Mouse (Mus musculus) heart, embryonic 16.5 days (tissue): ENCODE data around the gene Agpat3. TPM values are rescaled to one million over a fixed set of nuclear protein-coding genes. Genes with fewer than 3 reads are reported as not detected.

Experiments used
- ATAC-seq: fragments of 200-750 bp; cut with Nextera tagmentation; replicated peaks from 2 replicates; pipeline ENCODE4 v1.8.0; 2017; ENCODE audit warnings: moderate number of reproducible peaks; ENCODE audit not compliant: insufficient read depth, low FRiP score; ENCODE audit errors: extremely low read depth
- H3K27ac ChIP-seq: fragments of 300-500 bp; sonication (generic); 2 replicates; pipeline ENCODE4 v1.5.1; 2014; ENCODE audit warnings: mild to moderate bottlenecking, low read length, control low read depth, moderate library complexity
- H3K27me3 ChIP-seq: fragments of 300-500 bp; sonication (generic); 2 replicates; pipeline ENCODE4 v1.6.1; 2014; ENCODE audit warnings: low read length, mixed read lengths; ENCODE audit not compliant: control insufficient read depth, insufficient read depth
- H3K36me3 ChIP-seq: fragments of 300-500 bp; sonication (generic); 2 replicates; pipeline ENCODE4 v1.6.1; 2014; ENCODE audit not compliant: control insufficient read depth, insufficient read depth
- H3K4me1 ChIP-seq: fragments of 300-500 bp; sonication (generic); 2 replicates; pipeline ENCODE4 v1.6.1; 2014; ENCODE audit warnings: low read length, mixed read lengths; ENCODE audit not compliant: control insufficient read depth, insufficient read depth
- H3K4me2 ChIP-seq: fragments of 300-500 bp; sonication (generic); 2 replicates; pipeline ENCODE4 v1.6.1; 2014; ENCODE audit warnings: low read depth, mild to moderate bottlenecking, control low read depth, low read length
- H3K4me3 ChIP-seq: fragments of 300-500 bp; sonication (generic); 2 replicates; pipeline ENCODE4 v1.5.1; 2014; ENCODE audit warnings: mild to moderate bottlenecking, control low read depth, low read length
- H3K9ac ChIP-seq: fragments of 300-500 bp; sonication (generic); 2 replicates; pipeline ENCODE4 v1.6.1; 2014; ENCODE audit warnings: low read length, control low read depth
- H3K9me3 ChIP-seq: fragments of 300-500 bp; sonication (generic); replicated peaks from 2 replicates; pipeline ENCODE4 v1.6.1; 2016; ENCODE audit warnings: low read length; ENCODE audit not compliant: control insufficient read depth
- WGBS: fragments of 180-500 bp; shearing (Covaris S2); extraction: QIAGEN DNeasy Blood & Tissue Kit; methylation state at CpG from one replicate; pipeline ENCODE4 v1.1.7; 2014; 5-methylcytosine and 5-hydroxymethylcytosine counted together
- polyA plus RNA-seq: library from polyadenylated mRNA; unstranded; fragments of >200 nt; fragmentation: Nextera tagmentation; extraction: Ambion mirVana; gene quantifications from 2 replicates; pipeline ENCODE4 v1.2.1, GENCODE M21; 2015

Gene Agpat3
- polyA plus RNA-seq, 1 experiment from 2014 or later = 56.6 TPM

DNA sequence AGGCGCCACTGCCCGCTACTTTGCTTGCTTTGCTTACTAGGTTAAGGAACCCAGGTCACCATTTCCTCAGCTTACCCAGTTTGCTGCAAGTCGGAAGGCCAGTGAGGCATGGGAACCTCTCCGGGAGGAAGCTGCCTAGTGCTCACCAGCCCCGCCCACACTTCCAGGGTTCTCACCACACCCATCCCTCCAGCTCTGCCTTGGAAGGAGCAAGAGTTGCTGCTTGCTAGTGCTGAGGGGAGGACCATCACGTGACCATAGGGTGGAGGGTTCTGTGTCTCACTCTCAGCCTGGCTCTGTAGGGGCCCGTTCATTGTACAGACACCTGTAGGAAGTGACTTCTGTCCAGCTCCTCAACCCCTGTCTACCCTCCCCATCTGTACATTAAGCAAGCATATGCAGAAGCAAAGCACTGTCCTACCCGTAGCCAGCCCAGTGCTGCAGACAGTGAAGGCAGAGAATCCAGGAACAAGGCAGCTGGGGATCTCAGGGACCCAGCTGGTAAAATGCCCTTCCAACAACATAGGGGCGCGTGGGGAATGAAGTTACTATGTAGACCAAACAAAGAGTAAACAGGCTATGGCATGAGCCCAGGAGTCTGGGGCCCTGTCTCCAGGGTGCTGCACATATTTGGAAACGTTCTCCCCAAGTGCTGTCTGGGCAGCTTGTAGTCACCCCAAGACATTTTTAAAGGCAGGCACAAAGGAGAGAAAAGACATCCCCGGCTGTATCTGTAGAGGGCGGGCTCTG lies 40.2 kb downstream of the Agpat3 start:
- Histone ChIP-seq H3K36me3 (no peaks in the 10 kb centered on the region), H3K9ac (no peak overlapping the region), H3K27ac (no peak overlapping the region), H3K4me1 (peaks cover 26% of the 10 kb centered on the region), H3K9me3 (no peaks in the 10 kb centered on the region), H3K27me3 (no peaks in the 10 kb centered on the region), H3K4me3 (no peak overlapping the region), H3K4me2 (no peak overlapping the region)
- WGBS = 69% methylated on average over 13 of the region's 13 CpGs
- no peak for ATAC-seq

DNA sequence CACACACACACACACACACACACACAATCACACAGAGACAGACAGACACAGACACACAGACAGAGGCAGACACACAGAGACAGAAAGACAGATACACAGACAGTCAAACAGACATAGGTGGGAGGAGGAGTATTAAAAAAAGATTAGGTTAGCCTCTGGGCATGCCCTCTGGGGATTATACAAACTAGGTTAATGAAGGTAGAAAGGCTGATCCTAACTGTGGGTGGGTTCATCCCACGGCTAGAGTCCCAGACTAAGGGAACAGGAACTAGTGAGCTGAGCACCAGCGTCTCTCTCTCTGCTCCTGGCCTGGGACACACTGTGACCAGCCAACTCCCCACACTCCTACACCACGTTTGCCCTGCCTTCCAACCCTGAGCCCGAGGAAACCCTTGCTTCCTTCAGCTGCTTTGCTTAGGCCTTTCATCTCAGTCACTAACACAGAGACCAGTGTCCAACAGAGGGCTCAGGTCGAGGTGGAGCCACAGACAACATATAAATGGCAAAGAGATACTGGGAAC lies 41.5 kb downstream of the Agpat3 start:
- Histone ChIP-seq H3K9ac (no peak overlapping the region), H3K27me3 (no peaks in the 10 kb centered on the region), H3K4me3 (no peak overlapping the region), H3K4me2 (no peak overlapping the region), H3K27ac (no peak overlapping the region), H3K36me3 (no peaks in the 10 kb centered on the region), H3K9me3 (no peaks in the 10 kb centered on the region), H3K4me1 (peaks cover 15% of the 10 kb centered on the region)
- WGBS = 44% methylated on average over 5 of the region's 5 CpGs
- no peak for ATAC-seq

DNA sequence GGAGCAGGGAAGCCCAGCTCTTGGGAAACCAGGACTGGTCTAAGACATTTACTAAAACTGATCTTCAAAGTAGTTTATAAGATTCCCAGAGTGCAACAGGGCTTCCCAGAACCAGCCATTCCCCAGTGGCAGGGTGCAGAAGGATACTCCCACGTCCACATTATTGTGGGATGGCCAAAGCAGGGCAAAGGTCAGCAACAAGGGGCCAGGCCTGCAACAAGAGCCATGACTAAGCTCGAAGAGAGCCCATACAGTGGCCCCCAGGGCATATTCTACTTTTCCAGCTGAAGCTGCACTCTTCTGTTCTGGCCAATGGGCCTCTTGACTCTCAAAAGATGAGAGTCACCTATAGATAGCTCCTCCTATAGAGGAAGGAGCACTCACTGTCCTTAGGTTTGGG lies 43.7 kb downstream of the Agpat3 start:
- 68% methylated on average over 2 of the region's 2 CpGs for WGBS
- H3K9ac ChIP-seq = no peak overlapping the region
- ATAC-seq = no peak
- H3K9me3 ChIP-seq = no peaks in the 10 kb centered on the region
- no peaks in the 10 kb centered on the region for H3K36me3 ChIP-seq
- no peaks in the 10 kb centered on the region for H3K27me3 ChIP-seq
- no peak overlapping the region for H3K27ac ChIP-seq
- no peak overlapping the region for H3K4me3 ChIP-seq
- H3K4me2 ChIP-seq = no peak overlapping the region
- H3K4me1 ChIP-seq = peaks cover 8% of the 10 kb centered on the region

DNA sequence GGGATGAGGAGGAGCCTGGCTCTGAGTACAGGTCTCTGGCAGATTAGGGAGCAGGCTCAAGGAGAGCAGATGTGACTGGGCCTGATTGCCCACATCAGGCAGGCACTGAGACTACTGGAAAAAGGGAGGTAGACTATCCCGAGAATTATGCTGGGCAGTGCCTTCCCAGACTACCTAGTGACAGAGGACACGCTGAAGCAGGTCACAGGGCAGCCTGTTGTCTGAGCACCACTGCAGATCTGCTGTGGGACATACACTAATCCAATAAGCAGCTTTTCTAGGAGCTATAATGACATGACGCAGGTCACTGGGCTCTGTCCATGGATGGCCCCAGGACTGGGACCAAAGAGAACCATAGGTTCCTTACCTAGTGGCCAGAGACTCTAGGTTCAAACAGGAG lies 44.9 kb downstream of the Agpat3 start:
- WGBS = 89% methylated on average over 3 of the region's 3 CpGs
- H3K4me2 ChIP-seq = no peak overlapping the region
- H3K27me3 ChIP-seq = no peaks in the 10 kb centered on the region

DNA sequence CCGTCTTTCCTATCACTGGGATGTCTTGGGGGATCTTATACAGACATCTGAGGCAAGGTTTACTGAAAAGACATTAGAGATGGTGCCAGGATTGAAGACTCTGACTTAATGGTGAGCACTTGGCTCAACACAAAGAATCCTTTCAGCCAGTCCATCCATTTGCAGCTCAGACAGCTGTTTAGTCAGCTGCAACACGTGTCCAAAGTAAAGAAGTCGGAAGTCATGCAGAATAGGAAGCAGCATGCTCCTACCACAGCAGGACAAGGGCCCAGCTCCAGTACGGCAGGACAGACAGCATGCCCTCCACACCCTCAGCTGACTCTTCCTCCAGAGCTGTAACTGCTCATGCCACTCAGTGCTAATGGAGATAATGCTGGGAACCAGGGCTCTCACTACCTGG lies 46.3 kb downstream of the Agpat3 start:
- 64% methylated on average over 4 of the region's 4 CpGs for WGBS

More for the DNA sequence above, 44.9 kb downstream of the Agpat3 start:
- no peak for ATAC-seq
- no peaks in the 10 kb centered on the region for H3K36me3 ChIP-seq
- no peak overlapping the region for H3K9ac ChIP-seq
- H3K4me3 ChIP-seq = no peak overlapping the region
- H3K4me1 ChIP-seq = peaks cover 8% of the 10 kb centered on the region
- H3K9me3 ChIP-seq = no peaks in the 10 kb centered on the region
- H3K27ac ChIP-seq = no peak overlapping the region

DNA sequence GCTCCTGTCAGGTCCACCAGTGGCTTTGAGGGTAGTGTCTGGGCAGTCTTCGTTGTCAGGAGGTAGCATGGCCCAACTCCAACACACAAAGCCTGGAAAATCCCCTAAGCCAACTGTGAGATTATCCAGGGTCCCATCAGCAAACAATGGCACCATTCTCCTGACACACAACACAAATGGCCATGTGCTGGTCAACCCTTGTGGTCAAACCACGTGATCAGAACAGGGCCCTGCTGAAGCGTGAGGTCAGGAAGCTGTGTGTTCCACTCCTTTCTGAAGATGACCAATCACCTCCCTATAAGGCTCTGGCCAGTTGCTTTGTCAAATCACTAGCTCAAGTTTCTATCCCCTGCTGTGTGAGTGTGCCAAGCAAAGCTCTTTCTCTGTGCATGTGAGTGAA lies 47.3 kb downstream of the Agpat3 start:
- no peak for ATAC-seq
- no peaks in the 10 kb centered on the region for H3K36me3 ChIP-seq
- 72% methylated on average over 3 of the region's 3 CpGs for whole genome bisulfite sequencing
- no peak overlapping the region for H3K4me3 ChIP-seq
- H3K9me3 ChIP-seq = no peaks in the 10 kb centered on the region
- H3K4me2 ChIP-seq = no peak overlapping the region
- H3K27ac ChIP-seq = no peak overlapping the region
- H3K27me3 ChIP-seq = no peaks in the 10 kb centered on the region
- no peak overlapping the region for H3K9ac ChIP-seq
- peaks cover 8% of the 10 kb centered on the region for H3K4me1 ChIP-seq

More for the DNA sequence above, 46.3 kb downstream of the Agpat3 start:
- Histone ChIP-seq H3K4me3 (no peak overlapping the region), H3K27me3 (no peaks in the 10 kb centered on the region), H3K27ac (no peak overlapping the region), H3K4me2 (no peak overlapping the region), H3K9ac (no peak overlapping the region), H3K36me3 (no peaks in the 10 kb centered on the region), H3K4me1 (peaks cover 8% of the 10 kb centered on the region), H3K9me3 (no peaks in the 10 kb centered on the region)
- ATAC-seq = no peak

DNA sequence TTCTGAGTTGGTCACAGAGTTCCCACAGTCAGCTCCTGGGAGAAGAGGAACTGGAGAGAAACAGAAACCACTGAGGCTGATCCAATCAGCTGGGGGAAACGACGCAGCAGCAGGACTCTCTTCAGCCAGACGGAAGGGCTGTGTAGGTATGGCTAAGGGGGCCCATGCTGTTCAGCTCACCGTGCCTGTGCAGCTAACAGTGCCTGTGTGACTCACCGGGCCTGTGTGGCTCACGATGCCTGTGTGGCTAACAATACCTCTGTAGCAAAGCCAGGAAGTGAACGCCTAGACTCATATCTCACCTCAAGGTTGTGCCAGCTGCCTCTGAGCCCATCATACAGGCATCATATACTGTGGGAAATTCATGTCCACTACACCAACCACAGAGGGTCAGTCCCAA lies 48.6 kb downstream of the Agpat3 start:
- Histone ChIP-seq H3K27ac (no peak overlapping the region), H3K36me3 (no peaks in the 10 kb centered on the region), H3K4me3 (no peak overlapping the region), H3K4me2 (no peak overlapping the region), H3K9ac (no peak overlapping the region), H3K27me3 (no peaks in the 10 kb centered on the region), H3K4me1 (peaks cover 9% of the 10 kb centered on the region), H3K9me3 (no peaks in the 10 kb centered on the region)
- ATAC-seq = no peak; the same call in 1 of the 2 replicates
- WGBS = 71% methylated on average over 7 of the region's 7 CpGs

DNA sequence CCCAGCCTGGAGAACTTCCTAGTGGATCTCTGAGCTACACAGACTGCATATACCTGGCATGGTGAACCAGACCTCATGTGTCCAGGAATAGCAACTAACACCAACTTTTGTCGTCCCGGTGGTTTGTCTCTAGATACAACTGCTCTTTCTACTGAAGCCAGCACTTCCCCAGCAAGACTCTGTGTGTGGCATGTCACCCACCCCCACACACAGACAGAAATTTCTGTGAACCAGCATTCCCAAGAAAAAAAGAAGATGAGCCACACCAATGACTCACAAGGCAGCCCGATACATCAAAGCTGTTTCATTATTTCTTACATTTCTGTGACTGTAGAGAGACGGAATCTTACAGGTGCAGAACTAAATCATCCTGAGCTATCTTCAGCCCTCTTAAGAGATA lies 52.2 kb downstream of the Agpat3 start:
- Histone ChIP-seq H3K27ac (no peak overlapping the region), H3K4me3 (no peak overlapping the region), H3K9ac (no peak overlapping the region), H3K36me3 (no peaks in the 10 kb centered on the region), H3K4me2 (no peak overlapping the region), H3K4me1 (peaks cover 28% of the 10 kb centered on the region), H3K27me3 (no peaks in the 10 kb centered on the region), H3K9me3 (no peaks in the 10 kb centered on the region)
- ATAC-seq = no peak
- WGBS = 70% methylated on average over 4 of the region's 4 CpGs
